Mouse (Mus musculus): ENCODE data around the gene Slc1a3. TPM values are rescaled to one million over a fixed set of nuclear protein-coding genes. Genes with fewer than 3 reads are reported as not detected.

Slc1a3 gene
- polyA plus RNA-seq, 1 experiment, result 23.1 TPM

- Histone ChIP-seq H3K4me3 (ENCODE audit: control insufficient read depth, insufficient read depth, low read length) (no peak overlapping the region), H3K4me1 (replicated peaks; ENCODE audit: control insufficient read depth, insufficient read depth, low read length) (peaks cover 5% of the 10 kb centered on the region; the same call in 1 of the 2 replicates), H3K27ac (ENCODE audit: control insufficient read depth, insufficient read depth, low read length) (no peak overlapping the region), H3K27me3 (ENCODE audit: control insufficient read depth, insufficient read depth, low read length) (no peaks in the 10 kb centered on the region), H3K36me3 (ENCODE audit: control insufficient read depth, insufficient read depth, low read length) (no peaks in the 10 kb centered on the region)
- 81% methylated on average over 8 of the region's 8 CpGs for WGBS
- no peak for DNase-seq
- TF ChIP-seq CTCF (IDR thresholded peaks at IDR 0.05; ENCODE audit: borderline replicate concordance, control insufficient read depth, extremely low read depth, insufficient read depth, low read length, poor library complexity), result no peak
- no peak for TF ChIP-seq POLR2A (IDR thresholded peaks at IDR 0.05; ENCODE audit: control insufficient read depth, extremely low read depth, insufficient read depth, low read length, poor library complexity)
Measured at GRCm38 (mm10) chr15:8628150-8628549, 82.4 kb downstream of the Slc1a3 start.

- TF ChIP-seq POLR2A (IDR thresholded peaks at IDR 0.05; ENCODE audit: control insufficient read depth, extremely low read depth, insufficient read depth, low read length, poor library complexity) (no peak), CTCF (IDR thresholded peaks at IDR 0.05; ENCODE audit: borderline replicate concordance, control insufficient read depth, extremely low read depth, insufficient read depth, low read length, poor library complexity) (peak; percentile 32; the same call in 1 of the 2 replicates)
- no peaks in the 10 kb centered on the region for H3K27me3 ChIP-seq (ENCODE audit: control insufficient read depth, insufficient read depth, low read length)
- DNase-seq, result peak; percentile 72
- H3K4me3 ChIP-seq (ENCODE audit: control insufficient read depth, insufficient read depth, low read length), result peak overlapping the region; percentile 25
- H3K27ac ChIP-seq (ENCODE audit: control insufficient read depth, insufficient read depth, low read length), result no peak overlapping the region
- H3K36me3 ChIP-seq (ENCODE audit: control insufficient read depth, insufficient read depth, low read length), result no peaks in the 10 kb centered on the region
- H3K4me1 ChIP-seq (replicated peaks; ENCODE audit: control insufficient read depth, insufficient read depth, low read length), result peaks cover 5% of the 10 kb centered on the region; the same call in 1 of the 2 replicates
- 3% methylated on average over 15 of the region's 15 CpGs for WGBS
Measured at GRCm38 (mm10) chr15:8627097-8627537, 83.4 kb downstream of the Slc1a3 start.

- no peak overlapping the region for H3K4me3 ChIP-seq (ENCODE audit: control insufficient read depth, insufficient read depth, low read length)
- no peak overlapping the region for H3K27ac ChIP-seq (ENCODE audit: control insufficient read depth, insufficient read depth, low read length)
- no peaks in the 10 kb centered on the region for H3K36me3 ChIP-seq (ENCODE audit: control insufficient read depth, insufficient read depth, low read length)
- WGBS, result 4% methylated on average over 7 of the region's 7 CpGs
- H3K4me1 ChIP-seq (replicated peaks; ENCODE audit: control insufficient read depth, insufficient read depth, low read length), result peaks cover 5% of the 10 kb centered on the region; the same call in 1 of the 2 replicates
- H3K27me3 ChIP-seq (ENCODE audit: control insufficient read depth, insufficient read depth, low read length), result no peaks in the 10 kb centered on the region
- peak; percentile 69 for DNase-seq
- peak; percentile 76; the same call in 1 of the 2 replicates for TF ChIP-seq CTCF (IDR thresholded peaks at IDR 0.05; ENCODE audit: borderline replicate concordance, control insufficient read depth, extremely low read depth, insufficient read depth, low read length, poor library complexity)
- no peak for TF ChIP-seq POLR2A (IDR thresholded peaks at IDR 0.05; ENCODE audit: control insufficient read depth, extremely low read depth, insufficient read depth, low read length, poor library complexity)
Measured at GRCm38 (mm10) chr15:8625370-8625769, 85.2 kb downstream of the Slc1a3 start.

- DNase-seq, result no peak
- Histone ChIP-seq H3K4me1 (replicated peaks; ENCODE audit: control insufficient read depth, insufficient read depth, low read length) (peaks cover 5% of the 10 kb centered on the region; the same call in 1 of the 2 replicates), H3K27ac (ENCODE audit: control insufficient read depth, insufficient read depth, low read length) (no peak overlapping the region), H3K27me3 (ENCODE audit: control insufficient read depth, insufficient read depth, low read length) (no peaks in the 10 kb centered on the region), H3K36me3 (ENCODE audit: control insufficient read depth, insufficient read depth, low read length) (no peaks in the 10 kb centered on the region), H3K4me3 (ENCODE audit: control insufficient read depth, insufficient read depth, low read length) (no peak overlapping the region)
- no peak for TF ChIP-seq CTCF (IDR thresholded peaks at IDR 0.05; ENCODE audit: borderline replicate concordance, control insufficient read depth, extremely low read depth, insufficient read depth, low read length, poor library complexity)
- no peak for TF ChIP-seq POLR2A (IDR thresholded peaks at IDR 0.05; ENCODE audit: control insufficient read depth, extremely low read depth, insufficient read depth, low read length, poor library complexity)
Measured at GRCm38 (mm10) chr15:8623879-8624278, 86.7 kb downstream of the Slc1a3 start.

GRCm38 (mm10) chr15:8619479-8620026, 91.0 kb downstream of the Slc1a3 start:
- 91% methylated on average over 18 of the region's 18 CpGs for WGBS
- TF ChIP-seq CTCF (IDR thresholded peaks at IDR 0.05; ENCODE audit: borderline replicate concordance, control insufficient read depth, extremely low read depth, insufficient read depth, low read length, poor library complexity), result no peak
- no peak for TF ChIP-seq POLR2A (IDR thresholded peaks at IDR 0.05; ENCODE audit: control insufficient read depth, extremely low read depth, insufficient read depth, low read length, poor library complexity)
- H3K36me3 ChIP-seq (ENCODE audit: control insufficient read depth, insufficient read depth, low read length), result no peaks in the 10 kb centered on the region
- H3K4me1 ChIP-seq (replicated peaks; ENCODE audit: control insufficient read depth, insufficient read depth, low read length), result no peaks in the 10 kb centered on the region
- no peak overlapping the region for H3K27ac ChIP-seq (ENCODE audit: control insufficient read depth, insufficient read depth, low read length)
- H3K4me3 ChIP-seq (ENCODE audit: control insufficient read depth, insufficient read depth, low read length), result no peak overlapping the region
- DNase-seq, result no peak
- H3K27me3 ChIP-seq (ENCODE audit: control insufficient read depth, insufficient read depth, low read length), result no peaks in the 10 kb centered on the region

GRCm38 (mm10) chr15:8616290-8616689, 94.3 kb downstream of the Slc1a3 start:
- Histone ChIP-seq H3K27me3 (ENCODE audit: control insufficient read depth, insufficient read depth, low read length) (no peaks in the 10 kb centered on the region), H3K4me3 (ENCODE audit: control insufficient read depth, insufficient read depth, low read length) (no peak overlapping the region), H3K36me3 (ENCODE audit: control insufficient read depth, insufficient read depth, low read length) (no peaks in the 10 kb centered on the region), H3K27ac (ENCODE audit: control insufficient read depth, insufficient read depth, low read length) (no peak overlapping the region), H3K4me1 (replicated peaks; ENCODE audit: control insufficient read depth, insufficient read depth, low read length) (no peaks in the 10 kb centered on the region)
- no peak for TF ChIP-seq CTCF (IDR thresholded peaks at IDR 0.05; ENCODE audit: borderline replicate concordance, control insufficient read depth, extremely low read depth, insufficient read depth, low read length, poor library complexity)
- no peak for TF ChIP-seq POLR2A (IDR thresholded peaks at IDR 0.05; ENCODE audit: control insufficient read depth, extremely low read depth, insufficient read depth, low read length, poor library complexity)
- WGBS, result 93% methylated on average over 12 of the region's 12 CpGs
- no peak for DNase-seq
